In the genomic region with DNA sequence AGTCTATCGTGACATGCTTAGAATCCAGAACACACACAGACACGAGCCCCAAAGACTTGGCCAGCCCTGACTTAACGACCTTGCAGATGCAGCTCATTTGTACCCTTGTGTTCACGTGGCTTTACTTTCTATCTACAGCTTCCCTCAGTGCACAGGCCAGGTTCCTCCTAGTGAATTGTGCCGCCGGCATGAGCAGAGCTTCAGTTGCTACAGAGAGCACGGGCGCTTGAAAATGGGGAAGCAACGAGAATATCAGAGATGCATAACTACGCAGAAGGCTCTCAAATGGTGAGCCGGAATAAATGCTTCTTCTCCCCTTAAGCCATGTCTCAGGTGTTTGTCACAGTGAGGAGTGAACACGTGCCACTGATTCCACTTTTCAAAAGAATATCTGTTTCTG, we compare ENCODE assay signal across 28 mouse cellular contexts.
"Had no signal": no experiment of that assay in that cellular context is flagged by ENCODE, and none has a peak within 500 bp of the region (broad histone marks: within the 10 kb centered on the region; RNA-seq: fewer than 3 reads in every experiment).

No protein-coding gene starts in this region.

- H3K9ac ChIP-seq: heart, embryonic 13.5 days; heart, embryonic 15.5 days; hindbrain, embryonic 12.5 days; hindbrain, embryonic 14.5 days; intestine, embryonic 15.5 days; limb, embryonic 13.5 days; limb, embryonic 15.5 days; liver, embryonic 13.5 days had no signal

- H3K4me3 ChIP-seq: gastrocnemius, adult 2 months; heart, adult 2 months; heart, embryonic 13.5 days; heart, embryonic 15.5 days; hindbrain, embryonic 10.5 days; hindbrain, embryonic 12.5 days; intestine, embryonic 15.5 days; limb, embryonic 13.5 days; limb, embryonic 15.5 days; liver, embryonic 13.5 days had no signal

- ATAC-seq: hindbrain, embryonic 16.5 days; inflammation-experienced regulatory T-cells, adult 6 months; intestine, embryonic 15.5 days; intestine, postnatal 0 days had no signal

- H3K36me3 ChIP-seq: heart, embryonic 13.5 days; heart, embryonic 15.5 days; hindbrain, embryonic 10.5 days; hindbrain, embryonic 12.5 days; intestine, embryonic 15.5 days; limb, embryonic 13.5 days; limb, embryonic 15.5 days; liver, embryonic 13.5 days had no signal

- H3K4me2 ChIP-seq: heart, embryonic 11.5 days; heart, embryonic 13.5 days; heart, embryonic 15.5 days; hindbrain, embryonic 12.5 days; hindbrain, embryonic 14.5 days; intestine, embryonic 15.5 days; limb, embryonic 13.5 days; limb, embryonic 15.5 days; liver, embryonic 13.5 days had no signal

- DNase-seq: gastrocnemius, adult 2 months; gastrocnemius, postnatal 10 days; gastrocnemius, postnatal 25 days; heart, adult 11 months; heart, adult 2 months; heart, postnatal 14 days; heart, postnatal 36 days; kidney, adult 18-20 months; kidney, adult 8-10 months; kidney, postnatal 14 days; kidney, postnatal 36 days; layer of hippocampus, adult 9-11 months; layer of hippocampus, postnatal 36 days; left cerebral cortex, postnatal 4 days; liver, embryonic 13.5 days had no signal

- H3K9me3 ChIP-seq: heart, embryonic 13.5 days; heart, embryonic 15.5 days; hindbrain, embryonic 10.5 days; hindbrain, embryonic 12.5 days; intestine, embryonic 15.5 days; limb, embryonic 13.5 days; limb, embryonic 15.5 days; liver, embryonic 13.5 days had no signal

- H3K4me1 ChIP-seq: heart, embryonic 13.5 days; heart, embryonic 15.5 days; hindbrain, embryonic 10.5 days; hindbrain, embryonic 12.5 days; intestine, embryonic 15.5 days; limb, embryonic 15.5 days; liver, embryonic 13.5 days had no signal

- H3K27me3 ChIP-seq: heart, embryonic 13.5 days; heart, embryonic 15.5 days; hindbrain, embryonic 12.5 days; intestine, embryonic 15.5 days; limb, embryonic 13.5 days; limb, embryonic 15.5 days; liver, embryonic 13.5 days had no signal

- H3K27ac ChIP-seq: gastrocnemius, adult 2 months; heart, adult 2 months; heart, embryonic 13.5 days; heart, embryonic 15.5 days; hindbrain, embryonic 10.5 days; hindbrain, embryonic 12.5 days; hindbrain, embryonic 14.5 days; intestine, embryonic 15.5 days; kidney, postnatal 0 days; limb, embryonic 13.5 days; limb, embryonic 15.5 days; liver, embryonic 13.5 days had no signal
